Mouse (Mus musculus) heart, postnatal 0 days (tissue): ENCODE data around the gene Efr3b. TPM values are rescaled to one million over a fixed set of nuclear protein-coding genes. Genes with fewer than 3 reads are reported as not detected.
A peak's percentile ranks its signal among the peaks of the same experiment; 100 is the strongest.

ENCODE experiments used
- ATAC-seq: fragments of 200-750 bp; cut with Nextera tagmentation; 2 replicates; pipeline ENCODE4 v1.8.0; 2017; ENCODE audit warnings: low read depth, moderate number of reproducible peaks, moderate library complexity; ENCODE audit not compliant: insufficient read depth
- DNase-seq: peaks from one replicate; pipeline ENCODE4 v3.0.0-alpha.2; 2016; ENCODE audit warnings: low spot score
- H3K27ac ChIP-seq: fragments of 300-500 bp; sonication (generic); 2 replicates; pipeline ENCODE4 v1.5.1; 2014; ENCODE audit warnings: low read depth, mild to moderate bottlenecking
- H3K27me3 ChIP-seq: fragments of 300-500 bp; sonication (generic); 2 replicates; pipeline ENCODE4 v1.6.1; 2014; ENCODE audit warnings: low read length, mixed read lengths; ENCODE audit not compliant: control insufficient read depth, insufficient read depth
- H3K36me3 ChIP-seq: fragments of 300-500 bp; sonication (generic); replicated peaks from 2 replicates; pipeline ENCODE4 v1.6.1; 2014; ENCODE audit warnings: low read length, mixed read lengths; ENCODE audit not compliant: control insufficient read depth, insufficient read depth
- H3K4me1 ChIP-seq: fragments of 300-500 bp; sonication (generic); 2 replicates; pipeline ENCODE4 v1.6.1; 2014; ENCODE audit warnings: antibody characterized with exemption; ENCODE audit not compliant: control insufficient read depth, insufficient read depth
- H3K4me2 ChIP-seq: fragments of 300-500 bp; sonication (generic); 2 replicates; pipeline ENCODE4 v1.6.1; 2014; ENCODE audit warnings: low read depth, mild to moderate bottlenecking, low read length, moderate library complexity
- H3K4me3 ChIP-seq: fragments of 300-500 bp; sonication (generic); 2 replicates; pipeline ENCODE4 v1.5.1; 2014; ENCODE audit warnings: low read depth, low read length
- H3K9ac ChIP-seq: fragments of 300-500 bp; sonication (generic); replicated peaks from 2 replicates; pipeline ENCODE4 v1.6.1; 2014; ENCODE audit warnings: low read depth, low read length, mixed read lengths
- H3K9me3 ChIP-seq: fragments of 300-500 bp; sonication (generic); replicated peaks from 2 replicates; pipeline ENCODE4 v1.6.1; 2016; ENCODE audit warnings: low read length; ENCODE audit not compliant: control insufficient read depth
- CTCF ChIP-seq: IDR thresholded peaks from 2 replicates; pipeline ENCODE4 v1.5.1; 2016; ENCODE audit warnings: antibody characterized with exemption, control low read depth, low read depth
- EP300 ChIP-seq: IDR thresholded peaks from 2 replicates; pipeline ENCODE4 v1.6.1; 2016; ENCODE audit warnings: antibody characterized with exemption, low read depth
- WGBS: fragments of 180-500 bp; shearing (Covaris S2); extraction: QIAGEN DNeasy Blood & Tissue Kit; methylation state at CpG from one replicate; pipeline ENCODE4 v1.1.7; 2014; 5-methylcytosine and 5-hydroxymethylcytosine counted together
- polyA plus RNA-seq: library from polyadenylated mRNA; unstranded; fragments of >200 nt; fragmentation: Nextera tagmentation; extraction: Ambion mirVana; gene quantifications from 2 replicates; pipeline ENCODE4 v1.2.1, GENCODE M21; 2015
- total RNA-seq: library from RNA; depleted of rRNA; stranded (reverse); fragments of >200 nt; gene quantifications from 2 replicates; pipeline ENCODE4 v1.2.3, GENCODE M21; 2014; ENCODE audit warnings: low replicate concordance

Gene Efr3b
- total and polyA plus RNA-seq, 2 experiments from 2014 or later: 1.6 to 6.8 TPM

DNA sequence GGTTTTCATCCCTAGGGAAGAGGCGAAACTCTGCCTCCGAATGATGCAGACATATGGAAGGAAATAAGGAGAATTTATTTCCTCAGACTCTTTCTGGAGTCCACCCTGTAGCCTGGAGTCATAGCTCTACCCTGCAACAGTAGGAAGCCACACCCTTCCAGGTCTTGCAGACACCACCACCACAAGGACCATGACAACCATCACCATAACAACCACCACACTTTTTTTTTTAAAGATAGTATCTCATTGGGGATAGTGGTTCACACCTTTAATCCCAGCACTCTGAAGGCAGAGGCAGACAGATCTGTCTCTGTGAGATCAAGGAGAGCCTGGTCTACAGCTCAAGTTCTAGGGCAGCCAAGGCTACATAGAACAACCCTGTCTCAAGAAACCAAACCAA, 26.8 kb upstream of the Efr3b start:
- ATAC-seq (no peak), DNase-seq (no peak)
- no peak overlapping the region for H3K27ac ChIP-seq
- no peak overlapping the region for H3K4me3 ChIP-seq
- TF ChIP-seq CTCF (no peak), EP300 (no peak)
- no peak overlapping the region for H3K4me2 ChIP-seq
- WGBS: 86% methylated on average over 2 of the region's 2 CpGs
- H3K9ac ChIP-seq: no peak overlapping the region
- H3K9me3 ChIP-seq: no peaks in the 10 kb centered on the region
- no peaks in the 10 kb centered on the region for H3K27me3 ChIP-seq
- H3K4me1 ChIP-seq: no peaks in the 10 kb centered on the region
- no peaks in the 10 kb centered on the region for H3K36me3 ChIP-seq

DNA sequence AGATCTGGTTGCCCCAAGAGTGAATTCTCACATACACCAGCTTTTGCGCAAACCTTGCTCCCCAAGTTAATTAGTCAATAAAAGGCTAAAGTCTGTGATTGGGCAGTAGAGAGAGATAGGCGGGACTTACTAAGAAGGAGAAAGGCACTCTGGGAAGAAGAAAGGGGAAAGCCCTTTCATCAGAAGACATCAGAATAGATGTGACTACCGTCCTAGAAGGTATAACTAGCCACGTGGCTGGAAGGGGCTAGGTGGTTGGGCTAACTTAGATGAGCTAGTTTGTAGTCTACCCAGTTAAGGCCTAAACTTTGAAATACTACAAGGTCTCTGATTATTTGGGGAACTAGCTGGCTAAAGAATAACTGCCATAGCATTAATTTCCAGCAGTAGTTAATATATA, 21.0 kb upstream of the Efr3b start:
- DNase-seq: no peak
- WGBS: 92% methylated on average over 4 of the region's 4 CpGs

DNA sequence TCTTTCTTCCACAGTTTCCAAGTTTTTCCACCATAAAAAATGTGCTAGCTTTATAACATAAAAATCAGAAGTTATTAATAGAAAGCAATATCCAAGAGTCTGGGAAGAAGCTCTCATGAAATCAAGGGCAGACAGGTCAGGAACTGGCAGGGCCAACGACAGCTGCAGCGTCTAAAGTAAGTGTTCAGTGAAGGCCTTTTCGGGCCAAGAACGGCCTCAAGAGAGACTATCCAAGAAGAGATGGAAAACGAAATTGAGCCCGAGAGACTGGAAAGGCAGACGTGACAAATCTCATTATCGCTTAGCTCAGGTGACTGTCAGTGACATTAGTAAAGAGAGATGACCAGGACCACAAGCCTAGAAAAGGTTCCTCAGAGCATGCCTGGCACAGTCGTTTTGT, 19.6 kb upstream of the Efr3b start:
- 49% methylated on average over 9 of the region's 9 CpGs for WGBS

More for the DNA sequence above, 21.0 kb upstream of the Efr3b start:
- Histone ChIP-seq H3K27me3 (no peaks in the 10 kb centered on the region), H3K4me1 (no peaks in the 10 kb centered on the region), H3K9me3 (no peaks in the 10 kb centered on the region), H3K4me3 (no peak overlapping the region), H3K9ac (no peak overlapping the region), H3K36me3 (no peaks in the 10 kb centered on the region), H3K4me2 (no peak overlapping the region), H3K27ac (no peak overlapping the region)
- ATAC-seq: no peak
- TF ChIP-seq EP300 (no peak), CTCF (no peak)

DNA sequence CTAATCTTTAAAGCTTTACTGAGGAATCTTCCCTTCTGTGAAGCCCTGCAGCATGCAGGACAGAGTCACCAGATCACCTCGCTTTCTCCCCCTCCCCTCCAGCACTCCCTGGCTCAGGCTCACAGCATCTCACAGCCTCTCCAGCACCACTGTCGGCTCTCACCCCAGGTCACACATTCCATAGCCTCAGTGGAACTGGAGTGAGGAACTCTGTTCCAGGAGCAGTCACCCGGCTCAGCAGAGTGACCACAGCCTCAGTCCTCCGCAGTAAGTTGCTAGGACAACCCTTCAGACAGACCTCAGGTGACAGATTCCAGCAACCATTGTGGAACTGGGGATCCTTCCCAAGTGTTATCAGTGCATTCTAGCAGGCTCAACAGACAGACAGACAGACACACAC, 16.1 kb upstream of the Efr3b start:
- no peak for TF ChIP-seq CTCF
- TF ChIP-seq EP300: no peak
- H3K4me3 ChIP-seq: no peak overlapping the region
- no peaks in the 10 kb centered on the region for H3K9me3 ChIP-seq
- DNase-seq: no peak
- peaks cover 10% of the 10 kb centered on the region for H3K4me1 ChIP-seq
- H3K4me2 ChIP-seq: no peak overlapping the region
- WGBS: 13% methylated on average over 4 of the region's 4 CpGs
- H3K36me3 ChIP-seq: no peaks in the 10 kb centered on the region
- no peak overlapping the region for H3K27ac ChIP-seq
- no peak overlapping the region for H3K9ac ChIP-seq
- H3K27me3 ChIP-seq: peaks cover 26% of the 10 kb centered on the region
- ATAC-seq: no peak

More for the DNA sequence above, 19.6 kb upstream of the Efr3b start:
- DNase-seq: no peak
- Histone ChIP-seq H3K9me3 (no peaks in the 10 kb centered on the region), H3K4me2 (no peak overlapping the region), H3K4me3 (no peak overlapping the region), H3K9ac (no peak overlapping the region), H3K36me3 (no peaks in the 10 kb centered on the region), H3K4me1 (no peaks in the 10 kb centered on the region), H3K27me3 (peaks cover 9% of the 10 kb centered on the region), H3K27ac (no peak overlapping the region)
- no peak for ATAC-seq
- TF ChIP-seq CTCF (no peak), EP300 (no peak)

DNA sequence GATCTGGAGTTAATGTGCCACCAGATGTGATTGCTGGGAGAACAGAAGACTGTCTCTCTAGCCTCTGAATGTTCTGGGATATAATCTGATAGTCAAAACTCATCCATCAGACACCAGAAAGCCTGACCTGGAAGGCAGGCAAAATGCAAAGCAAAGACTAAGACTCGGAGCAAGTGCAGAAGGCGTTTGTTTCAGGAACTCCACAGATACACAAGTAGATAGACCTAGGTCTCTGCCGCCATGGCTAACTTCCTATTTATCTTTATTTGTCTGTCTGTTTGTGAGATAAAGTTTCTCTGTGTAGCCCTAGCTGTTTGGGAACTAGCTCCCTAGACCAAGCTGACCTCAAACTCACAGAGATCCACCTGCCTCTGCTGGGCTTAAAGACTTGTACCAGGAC, 14.9 kb upstream of the Efr3b start:
- H3K9me3 ChIP-seq: no peaks in the 10 kb centered on the region
- peaks cover 36% of the 10 kb centered on the region for H3K27me3 ChIP-seq
- no peak overlapping the region for H3K9ac ChIP-seq
- H3K4me1 ChIP-seq: peaks cover 10% of the 10 kb centered on the region
- ATAC-seq (no peak), DNase-seq (no peak)
- no peak overlapping the region for H3K4me2 ChIP-seq
- 67% methylated on average over 3 of the region's 3 CpGs for WGBS
- no peak overlapping the region for H3K4me3 ChIP-seq
- H3K27ac ChIP-seq: no peak overlapping the region
- TF ChIP-seq CTCF: no peak
- no peak for TF ChIP-seq EP300
- no peaks in the 10 kb centered on the region for H3K36me3 ChIP-seq

DNA sequence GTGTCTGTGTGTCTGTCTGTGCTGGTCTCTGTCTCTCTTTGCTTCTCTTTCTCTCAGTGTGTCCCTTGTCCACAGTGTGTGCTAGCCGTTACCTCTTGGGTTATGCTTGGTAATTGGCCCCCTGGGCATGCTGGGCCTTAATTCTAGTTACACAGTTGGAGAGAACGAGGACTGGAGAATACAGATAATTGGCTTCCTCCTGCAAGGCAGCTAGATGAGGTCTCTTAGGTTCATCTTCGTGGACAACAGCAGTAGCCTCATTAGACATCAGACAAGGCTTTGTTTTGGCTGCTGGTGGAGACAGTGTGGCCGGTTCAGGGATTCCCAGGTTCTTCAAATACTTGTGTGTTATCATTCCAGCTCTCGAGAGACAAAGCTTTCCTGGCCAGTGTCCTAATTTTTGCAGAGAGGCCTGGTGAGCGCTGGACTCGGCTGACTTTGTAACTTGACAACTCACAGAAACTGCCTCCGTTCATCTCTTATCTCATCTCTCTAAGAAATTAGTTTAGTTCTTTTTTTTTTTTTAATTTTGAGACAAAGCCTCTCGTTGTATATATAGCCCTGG, 12.2 kb upstream of the Efr3b start:
- peaks cover 44% of the 10 kb centered on the region for H3K27me3 ChIP-seq
- TF ChIP-seq EP300: no peak
- no peak for TF ChIP-seq CTCF
- H3K9ac ChIP-seq: no peak overlapping the region
- DNase-seq: peak; percentile 30
- WGBS: 22% methylated on average over 9 of the region's 9 CpGs
- no peaks in the 10 kb centered on the region for H3K36me3 ChIP-seq
- H3K9me3 ChIP-seq: no peaks in the 10 kb centered on the region
- ATAC-seq: no peak
- no peak overlapping the region for H3K4me3 ChIP-seq
- H3K27ac ChIP-seq: no peak overlapping the region
- no peak overlapping the region for H3K4me2 ChIP-seq
- H3K4me1 ChIP-seq: peaks cover 11% of the 10 kb centered on the region
